Mouse (Mus musculus) MEL (cell line): ENCODE results near the gene Lmx1b.

Experiments
- MXI1 ChIP-seq: IDR thresholded peaks from 2 replicates; pipeline ENCODE4 v1.6.1; 2011; ENCODE audit warnings: mild to moderate bottlenecking, low read depth, low read length, improper control_type of control experiment
- POLR2A ChIP-seq, 2 experiments: IDR thresholded peaks; 2 replicates each; pipeline ENCODE4 v1.6.1; 2011 to 2012; ENCODE audit warnings: low read length in 2 of 2, mild to moderate bottlenecking in 2 of 2, control low read depth in 1 of 2, improper control_type of control experiment in 1 of 2, low read depth in 1 of 2, moderate library complexity in 1 of 2; ENCODE audit not compliant: control insufficient read depth in 1 of 2, insufficient read depth in 1 of 2, poor library complexity in 1 of 2
- SMC3 ChIP-seq: IDR thresholded peaks from 2 replicates; pipeline ENCODE4 v1.6.1; 2011; ENCODE audit warnings: low read depth, low read length, improper control_type of control experiment
- ZKSCAN1 ChIP-seq: IDR thresholded peaks from 2 replicates; pipeline ENCODE4 v1.6.1; 2012; ENCODE audit warnings: low read depth, mild to moderate bottlenecking, inconsistent platforms, low read length, improper control_type of control experiment, moderate library complexity

- TF ChIP-seq SMC3 (no peak), POLR2A (IDR thresholded peaks at IDR 0.05; ENCODE audit: control insufficient read depth in 1 of 2, insufficient read depth in 1 of 2, low read depth in 1 of 2, low read length in 2 of 2, poor library complexity in 1 of 2) (no peak), ZKSCAN1 (no peak), MXI1 (no peak)
Measured at GRCm38 (mm10) chr2:33581449-33581777, 58.9 kb downstream of the Lmx1b start.
